Mouse (Mus musculus) hindbrain, embryonic 14.5 days (tissue): Measurements from ENCODE around the gene Slc6a16. TPM values are rescaled to one million over a fixed set of nuclear protein-coding genes. Genes with fewer than 3 reads are reported as not detected.

ENCODE experiments used
- ATAC-seq: fragments of 200-750 bp; cut with Nextera tagmentation; 2 replicates; pipeline ENCODE4 v1.8.0; 2017; ENCODE audit warnings: moderate number of reproducible peaks, mild to moderate bottlenecking, moderate TSS enrichment, moderate library complexity; ENCODE audit not compliant: low FRiP score
- DNase-seq: peaks from one replicate; pipeline ENCODE4 v3.0.0-alpha.2; 2015; ENCODE audit warnings: low spot score
- H3K27ac ChIP-seq: fragments of 300-500 bp; sonication (generic); 2 replicates; pipeline ENCODE4 v1.5.1; 2014; ENCODE audit warnings: mild to moderate bottlenecking, moderate library complexity
- H3K27me3 ChIP-seq: fragments of 300-500 bp; sonication (generic); 2 replicates; pipeline ENCODE4 v1.6.1; 2014; ENCODE audit warnings: mild to moderate bottlenecking, low read length, mixed read lengths; ENCODE audit not compliant: control insufficient read depth, insufficient read depth
- H3K36me3 ChIP-seq: fragments of 300-500 bp; sonication (generic); replicated peaks from 2 replicates; pipeline ENCODE4 v1.6.1; 2014; ENCODE audit not compliant: control insufficient read depth, insufficient read depth
- H3K4me1 ChIP-seq: fragments of 300-500 bp; sonication (generic); replicated peaks from 2 replicates; pipeline ENCODE4 v1.6.1; 2014; ENCODE audit warnings: antibody characterized with exemption, low read length, mixed read lengths; ENCODE audit not compliant: control insufficient read depth, insufficient read depth
- H3K4me2 ChIP-seq: fragments of 300-500 bp; sonication (generic); replicated peaks from 2 replicates; pipeline ENCODE4 v1.6.1; 2014; ENCODE audit warnings: mild to moderate bottlenecking, moderate library complexity
- H3K4me3 ChIP-seq: fragments of 300-500 bp; sonication (generic); replicated peaks from 2 replicates; pipeline ENCODE4 v1.5.1; 2014; ENCODE audit warnings: mild to moderate bottlenecking, low read length
- H3K9ac ChIP-seq: fragments of 300-500 bp; sonication (generic); 2 replicates; pipeline ENCODE4 v1.6.1; 2014
- H3K9me3 ChIP-seq: fragments of 300-500 bp; sonication (generic); 2 replicates; pipeline ENCODE4 v1.6.1; 2016; ENCODE audit warnings: low read length; ENCODE audit not compliant: control insufficient read depth
- WGBS: fragments of 180-500 bp; shearing (Covaris S2); extraction: QIAGEN DNeasy Blood & Tissue Kit; methylation state at CpG from one replicate; pipeline ENCODE4 v1.1.7; 2014; 5-methylcytosine and 5-hydroxymethylcytosine counted together
- polyA plus RNA-seq: library from polyadenylated mRNA; unstranded; fragments of >200 nt; fragmentation: Nextera tagmentation; extraction: Ambion mirVana; gene quantifications from 2 replicates; pipeline ENCODE4 v1.2.1, GENCODE M21; 2014

Slc6a16 gene
- polyA plus RNA-seq: 0.33 and 0.67 TPM in 2 replicates

- Histone ChIP-seq H3K27ac (no peak within 1 kb of the TSS), H3K9me3 (no peaks in the 10 kb centered on the region), H3K36me3 (no peaks in the 10 kb centered on the region), H3K4me3 (peak within 1 kb of the TSS; percentile 39), H3K9ac (peak within 1 kb of the TSS; percentile 51; the same call in 1 of the 2 replicates), H3K4me2 (peak within 1 kb of the TSS; percentile 69), H3K27me3 (peaks cover 9% of the 10 kb centered on the region), H3K4me1 (peaks cover 10% of the 10 kb centered on the region)
- WGBS: 7% methylated on average over 53 of the region's 53 CpGs
- DNase-seq: peak; percentile 71
- ATAC-seq: peak; percentile 53; the same call in 1 of the 2 replicates
Measured at GRCm38 (mm10) chr7:45240633-45241388, at the start of gene Slc6a16. Slc6a16 (plus strand) TSS chr7:45241085.

GRCm38 (mm10) chr7:45191161-45191560 is 49.7 kb upstream of the Slc6a16 start:
- no peak overlapping the region for H3K4me3 ChIP-seq
- 82% methylated on average over 2 of the region's 2 CpGs for WGBS
- no peak overlapping the region for H3K4me2 ChIP-seq
- no peaks in the 10 kb centered on the region for H3K36me3 ChIP-seq
- no peak for DNase-seq
- H3K9me3 ChIP-seq: no peaks in the 10 kb centered on the region
- ATAC-seq: no peak
- 0 out of 2 replicates have a peak, but pooled peaks cover 6% of the 10 kb centered on the region for H3K27me3 ChIP-seq
- H3K27ac ChIP-seq: no peak overlapping the region
- no peaks in the 10 kb centered on the region for H3K4me1 ChIP-seq
- no peak overlapping the region for H3K9ac ChIP-seq

GRCm38 (mm10) chr7:45191803-45192363 is 49.0 kb upstream of the Slc6a16 start:
- H3K4me3 ChIP-seq: no peak overlapping the region
- H3K27ac ChIP-seq: no peak overlapping the region
- H3K9ac ChIP-seq: no peak overlapping the region
- H3K36me3 ChIP-seq: no peaks in the 10 kb centered on the region
- 0 out of 2 replicates have a peak, but pooled peaks cover 6% of the 10 kb centered on the region for H3K27me3 ChIP-seq
- H3K4me2 ChIP-seq: no peak overlapping the region
- ATAC-seq (no peak), DNase-seq (no peak)
- no peaks in the 10 kb centered on the region for H3K4me1 ChIP-seq
- no peaks in the 10 kb centered on the region for H3K9me3 ChIP-seq
- 28% methylated on average over 8 of the region's 8 CpGs for WGBS

- WGBS: 79% methylated on average over 7 of the region's 7 CpGs
- no peaks in the 10 kb centered on the region for H3K9me3 ChIP-seq
- H3K4me3 ChIP-seq: no peak overlapping the region
- no peaks in the 10 kb centered on the region for H3K36me3 ChIP-seq
- ATAC-seq (no peak), DNase-seq (no peak)
- no peaks in the 10 kb centered on the region for H3K4me1 ChIP-seq
- no peak overlapping the region for H3K27ac ChIP-seq
- no peak overlapping the region for H3K4me2 ChIP-seq
- H3K27me3 ChIP-seq: 0 out of 2 replicates have a peak, but pooled peaks cover 6% of the 10 kb centered on the region
- no peak overlapping the region for H3K9ac ChIP-seq
Measured at GRCm38 (mm10) chr7:45192585-45193310, 48.1 kb upstream of the Slc6a16 start.

- no peaks in the 10 kb centered on the region for H3K9me3 ChIP-seq
- H3K36me3 ChIP-seq: no peaks in the 10 kb centered on the region
- H3K4me3 ChIP-seq: no peak overlapping the region
- DNase-seq (no peak), ATAC-seq (no peak)
- no peak overlapping the region for H3K4me2 ChIP-seq
- H3K27ac ChIP-seq: no peak overlapping the region
- 0 out of 2 replicates have a peak, but pooled peaks cover 6% of the 10 kb centered on the region for H3K27me3 ChIP-seq
- no peaks in the 10 kb centered on the region for H3K4me1 ChIP-seq
- WGBS: 69% methylated on average over 5 of the region's 5 CpGs
- H3K9ac ChIP-seq: no peak overlapping the region
Measured at GRCm38 (mm10) chr7:45193406-45193805, 47.5 kb upstream of the Slc6a16 start.

GRCm38 (mm10) chr7:45193871-45194785 is 46.8 kb upstream of the Slc6a16 start:
- no peaks in the 10 kb centered on the region for H3K9me3 ChIP-seq
- WGBS: 69% methylated on average over 17 of the region's 17 CpGs
- no peaks in the 10 kb centered on the region for H3K36me3 ChIP-seq
- ATAC-seq: no peak
- no peak overlapping the region for H3K27ac ChIP-seq
- no peak overlapping the region for H3K9ac ChIP-seq
- H3K27me3 ChIP-seq: 0 out of 2 replicates have a peak, but pooled peaks cover 6% of the 10 kb centered on the region
- H3K4me2 ChIP-seq: no peak overlapping the region
- no peak overlapping the region for H3K4me3 ChIP-seq
- DNase-seq: no peak
- no peaks in the 10 kb centered on the region for H3K4me1 ChIP-seq

- Histone ChIP-seq H3K9me3 (no peaks in the 10 kb centered on the region), H3K9ac (no peak overlapping the region), H3K4me2 (no peak overlapping the region), H3K36me3 (no peaks in the 10 kb centered on the region), H3K27ac (no peak overlapping the region), H3K27me3 (0 out of 2 replicates have a peak, but pooled peaks cover 4% of the 10 kb centered on the region), H3K4me1 (no peaks in the 10 kb centered on the region), H3K4me3 (no peak overlapping the region)
- ATAC-seq (no peak), DNase-seq (no peak)
- 60% methylated on average over 13 of the region's 13 CpGs for WGBS
Measured at GRCm38 (mm10) chr7:45195341-45196175, 45.3 kb upstream of the Slc6a16 start.

GRCm38 (mm10) chr7:45196176-45196535 is 44.7 kb upstream of the Slc6a16 start:
- 80% methylated on average over 4 of the region's 4 CpGs for WGBS
- H3K9me3 ChIP-seq: no peaks in the 10 kb centered on the region
- no peak overlapping the region for H3K4me3 ChIP-seq
- DNase-seq: no peak
- H3K36me3 ChIP-seq: no peaks in the 10 kb centered on the region
- no peak overlapping the region for H3K9ac ChIP-seq
- ATAC-seq: no peak
- no peaks in the 10 kb centered on the region for H3K27me3 ChIP-seq
- no peak overlapping the region for H3K27ac ChIP-seq
- no peaks in the 10 kb centered on the region for H3K4me1 ChIP-seq
- no peak overlapping the region for H3K4me2 ChIP-seq
